Mouse (Mus musculus): ENCODE measurements around the gene Trabd2b. TPM values are rescaled to one million over a fixed set of nuclear protein-coding genes. Genes with fewer than 3 reads are reported as not detected.

Gene Trabd2b
- polyA plus RNA-seq, 1 experiment from 2014 or later, result 0.56 TPM

DNA sequence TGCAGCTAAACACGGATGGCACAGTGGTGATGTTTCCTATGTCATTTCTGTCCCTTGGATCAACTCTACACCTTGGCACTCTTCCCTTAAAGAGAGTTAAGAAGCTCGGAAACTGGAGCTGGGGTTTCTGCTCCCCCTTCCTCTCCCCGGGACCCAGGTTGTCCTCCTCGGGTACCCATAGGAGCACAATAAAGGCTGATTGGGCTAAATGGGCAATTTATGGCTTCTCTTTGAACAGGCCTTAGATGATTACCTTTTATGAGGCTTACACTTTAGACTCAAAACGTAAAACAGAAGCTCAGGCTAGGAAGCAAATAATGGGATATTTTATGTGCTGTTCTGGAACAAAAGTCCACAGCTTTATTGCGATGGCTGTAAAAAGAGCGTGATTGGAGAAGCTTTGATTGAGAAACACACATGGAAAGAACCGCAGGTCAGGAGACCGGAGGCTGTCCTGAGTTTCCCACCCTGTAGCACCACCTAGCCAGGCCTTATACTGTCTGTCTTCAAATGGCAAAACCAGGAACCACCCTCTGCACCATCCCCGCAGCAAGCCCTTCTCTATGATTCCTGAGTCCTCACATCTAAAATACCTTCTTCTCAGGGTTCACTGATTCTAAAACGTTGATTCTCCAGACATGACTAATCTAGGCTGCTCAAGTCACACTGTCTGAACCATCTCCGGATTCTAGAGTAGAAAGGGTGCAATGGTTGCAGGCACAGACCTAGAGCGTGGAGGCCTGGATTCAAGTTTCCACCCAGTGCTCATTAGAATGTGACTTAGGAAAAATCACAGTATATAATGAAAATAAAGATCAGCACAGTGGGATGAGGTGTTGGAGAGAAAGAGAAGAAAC is 240.5 kb downstream of the Trabd2b start:
- Histone ChIP-seq H3K9ac (replicated peaks) (no peak overlapping the region), H3K36me3 (no peaks in the 10 kb centered on the region), H3K4me1 (peaks cover 10% of the 10 kb centered on the region), H3K4me2 (no peak overlapping the region), H3K4me3 (replicated peaks) (no peak overlapping the region), H3K9me3 (replicated peaks) (no peaks in the 10 kb centered on the region), H3K27me3 (replicated peaks) (peaks cover 24% of the 10 kb centered on the region), H3K27ac (replicated peaks) (no peak overlapping the region)
- WGBS, result 25% methylated on average over 13 of the region's 13 CpGs
- 0 out of 2 replicates have a peak, but pooled peaks have one; percentile 5 for ATAC-seq (ENCODE audit: low FRiP score)

GRCm38 (mm10) chr4:114647689-114648088 is 241.2 kb downstream of the Trabd2b start:
- WGBS, result 5% methylated on average over 4 of the region's 4 CpGs
- H3K4me2 ChIP-seq, result no peak overlapping the region
- H3K36me3 ChIP-seq, result no peaks in the 10 kb centered on the region
- no peak overlapping the region for H3K9ac ChIP-seq (replicated peaks)
- H3K27me3 ChIP-seq (replicated peaks), result peaks cover 24% of the 10 kb centered on the region
- peaks cover 10% of the 10 kb centered on the region for H3K4me1 ChIP-seq
- peak; percentile 44; the same call in 1 of the 2 replicates for ATAC-seq (ENCODE audit: low FRiP score)
- H3K27ac ChIP-seq (replicated peaks), result no peak overlapping the region
- no peaks in the 10 kb centered on the region for H3K9me3 ChIP-seq (replicated peaks)
- no peak overlapping the region for H3K4me3 ChIP-seq (replicated peaks)

- H3K27me3 ChIP-seq (replicated peaks), result peaks cover 24% of the 10 kb centered on the region
- peak; percentile 15; the same call in 1 of the 2 replicates for ATAC-seq (ENCODE audit: low FRiP score)
- H3K4me2 ChIP-seq, result peak overlapping the region; percentile 46
- H3K9me3 ChIP-seq (replicated peaks), result no peaks in the 10 kb centered on the region
- no peaks in the 10 kb centered on the region for H3K36me3 ChIP-seq
- 11% methylated on average over 28 of the region's 28 CpGs for WGBS
- no peak overlapping the region for H3K9ac ChIP-seq (replicated peaks)
- no peak overlapping the region for H3K27ac ChIP-seq (replicated peaks)
- no peak overlapping the region for H3K4me3 ChIP-seq (replicated peaks)
- H3K4me1 ChIP-seq, result peaks cover 10% of the 10 kb centered on the region
These were observed 242.1 kb downstream of the Trabd2b start for GRCm38 (mm10) chr4:114648532-114649074.

DNA sequence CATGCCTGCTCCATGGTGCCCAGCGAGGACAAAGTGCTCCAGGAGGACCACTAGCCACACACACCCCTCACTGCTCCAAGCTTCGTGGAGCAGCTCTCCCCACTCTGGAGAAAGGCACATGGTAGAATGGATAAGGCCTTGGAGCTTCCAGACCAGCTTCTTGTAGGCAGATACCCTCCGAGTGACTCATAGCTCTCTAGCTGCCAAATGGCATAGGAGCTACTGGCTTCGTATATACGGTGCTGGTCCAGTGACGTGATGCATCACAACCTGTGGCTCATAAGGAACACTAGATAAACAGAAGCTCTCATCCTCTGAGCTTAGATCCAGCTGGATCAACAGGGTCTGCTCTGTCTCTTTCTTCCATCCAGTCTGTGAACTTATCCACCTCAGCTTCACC is 244.0 kb downstream of the Trabd2b start:
- Histone ChIP-seq H3K4me1 (peaks cover 10% of the 10 kb centered on the region), H3K27me3 (replicated peaks) (peaks cover 22% of the 10 kb centered on the region), H3K27ac (replicated peaks) (no peak overlapping the region), H3K9me3 (replicated peaks) (no peaks in the 10 kb centered on the region), H3K9ac (replicated peaks) (no peak overlapping the region), H3K4me2 (no peak overlapping the region), H3K4me3 (replicated peaks) (no peak overlapping the region), H3K36me3 (no peaks in the 10 kb centered on the region)
- 87% methylated on average over 6 of the region's 6 CpGs for WGBS
- no peak for ATAC-seq (ENCODE audit: low FRiP score)

- ATAC-seq (ENCODE audit: low FRiP score), result no peak
- Histone ChIP-seq H3K27ac (replicated peaks) (no peak overlapping the region), H3K27me3 (replicated peaks) (peaks cover 18% of the 10 kb centered on the region), H3K36me3 (no peaks in the 10 kb centered on the region), H3K4me2 (no peak overlapping the region), H3K4me1 (peaks cover 10% of the 10 kb centered on the region), H3K9ac (replicated peaks) (no peak overlapping the region), H3K9me3 (replicated peaks) (no peaks in the 10 kb centered on the region), H3K4me3 (replicated peaks) (no peak overlapping the region)
- 58% methylated on average over 3 of the region's 3 CpGs for WGBS
These were observed 244.5 kb downstream of the Trabd2b start for GRCm38 (mm10) chr4:114651007-114651406.

- Histone ChIP-seq H3K9ac (replicated peaks) (no peak overlapping the region), H3K4me3 (replicated peaks) (no peak overlapping the region), H3K27ac (replicated peaks) (no peak overlapping the region), H3K27me3 (replicated peaks) (peaks cover 13% of the 10 kb centered on the region), H3K4me1 (peaks cover 10% of the 10 kb centered on the region), H3K9me3 (replicated peaks) (no peaks in the 10 kb centered on the region), H3K4me2 (no peak overlapping the region), H3K36me3 (no peaks in the 10 kb centered on the region)
- no peak for ATAC-seq (ENCODE audit: low FRiP score)
- 81% methylated on average over 5 of the region's 5 CpGs for WGBS
These were observed 245.1 kb downstream of the Trabd2b start for GRCm38 (mm10) chr4:114651606-114652005.

DNA sequence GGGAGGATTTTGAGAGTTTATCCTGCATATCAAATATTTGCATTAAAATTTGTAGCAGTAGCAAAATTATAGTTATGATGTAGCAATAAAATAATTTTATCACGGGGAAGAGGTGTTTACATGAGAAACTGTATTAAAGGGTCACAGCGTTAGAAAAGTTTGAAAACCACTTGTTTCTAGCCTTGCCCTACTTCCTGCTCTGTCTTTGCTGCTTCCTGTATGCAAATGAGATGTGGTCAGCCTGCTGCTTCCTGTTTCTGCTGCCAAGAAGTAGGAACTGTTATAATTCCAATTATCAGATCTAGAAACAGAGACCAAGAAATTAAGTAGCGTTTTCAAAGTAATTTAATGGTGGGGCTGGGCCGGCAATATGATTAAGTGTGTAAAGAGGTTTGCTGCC is 245.9 kb downstream of the Trabd2b start:
- WGBS, result 94% methylated on average over 4 of the region's 4 CpGs
- Histone ChIP-seq H3K9me3 (replicated peaks) (no peaks in the 10 kb centered on the region), H3K9ac (replicated peaks) (no peak overlapping the region), H3K36me3 (no peaks in the 10 kb centered on the region), H3K4me1 (peaks cover 10% of the 10 kb centered on the region), H3K27ac (replicated peaks) (no peak overlapping the region), H3K4me3 (replicated peaks) (no peak overlapping the region), H3K27me3 (replicated peaks) (peaks cover 13% of the 10 kb centered on the region), H3K4me2 (no peak overlapping the region)
- ATAC-seq (ENCODE audit: low FRiP score), result no peak

DNA sequence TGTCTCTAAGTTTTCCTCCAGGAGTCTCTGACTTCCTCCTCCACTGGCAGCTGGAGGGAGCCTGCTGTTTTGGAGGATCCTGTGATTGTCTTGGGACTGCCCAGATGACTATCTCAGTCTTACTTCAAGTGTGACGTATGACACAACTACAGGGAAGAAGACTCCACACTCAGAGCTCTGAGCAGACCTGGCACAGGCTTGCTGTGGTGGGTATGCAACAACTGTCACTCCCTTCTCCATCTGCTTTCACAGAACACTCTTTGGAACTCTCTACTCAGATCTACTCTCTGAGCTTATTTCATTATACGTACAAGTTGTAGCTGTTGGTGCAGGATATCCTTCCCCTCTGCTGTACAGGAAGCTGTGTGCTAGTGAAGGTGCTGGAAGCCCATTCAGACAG is 251.4 kb downstream of the Trabd2b start:
- Histone ChIP-seq H3K9me3 (replicated peaks) (no peaks in the 10 kb centered on the region), H3K36me3 (no peaks in the 10 kb centered on the region), H3K9ac (replicated peaks) (no peak overlapping the region), H3K27ac (replicated peaks) (no peak overlapping the region), H3K4me2 (no peak overlapping the region), H3K4me1 (no peaks in the 10 kb centered on the region), H3K27me3 (replicated peaks) (peaks cover 6% of the 10 kb centered on the region; the same call in 1 of the 2 replicates), H3K4me3 (replicated peaks) (no peak overlapping the region)
- ATAC-seq (ENCODE audit: low FRiP score), result no peak
- WGBS, result 77% methylated on average over 2 of the region's 2 CpGs

- WGBS, result 70% methylated on average over 5 of the region's 5 CpGs
- Histone ChIP-seq H3K4me1 (no peaks in the 10 kb centered on the region), H3K27me3 (replicated peaks) (peaks cover 23% of the 10 kb centered on the region), H3K4me2 (no peak overlapping the region), H3K36me3 (no peaks in the 10 kb centered on the region), H3K9ac (replicated peaks) (no peak overlapping the region), H3K27ac (replicated peaks) (no peak overlapping the region), H3K4me3 (replicated peaks) (no peak overlapping the region), H3K9me3 (replicated peaks) (no peaks in the 10 kb centered on the region)
- no peak for ATAC-seq (ENCODE audit: low FRiP score)
These were observed 253.4 kb downstream of the Trabd2b start for GRCm38 (mm10) chr4:114659876-114660275.

- H3K4me1 ChIP-seq, result peaks cover 14% of the 10 kb centered on the region
- H3K9me3 ChIP-seq (replicated peaks), result no peaks in the 10 kb centered on the region
- H3K36me3 ChIP-seq, result no peaks in the 10 kb centered on the region
- H3K27me3 ChIP-seq (replicated peaks), result peaks cover 61% of the 10 kb centered on the region
- ATAC-seq (ENCODE audit: low FRiP score), result no peak
- no peak overlapping the region for H3K27ac ChIP-seq (replicated peaks)
- H3K9ac ChIP-seq (replicated peaks), result no peak overlapping the region
- WGBS, result 78% methylated on average over 9 of the region's 9 CpGs
- no peak overlapping the region for H3K4me3 ChIP-seq (replicated peaks)
- H3K4me2 ChIP-seq, result no peak overlapping the region
These were observed 257.8 kb downstream of the Trabd2b start for GRCm38 (mm10) chr4:114664063-114665036.
